Mouse (Mus musculus): ENCODE measurements around the gene Srpk2.
"Not testable (repeated sequence)": the region's sequence is repeated elsewhere in the genome, so short reads cannot be mapped to it uniquely, and the experiment has no call there.

Gene Srpk2

GRCm38 (mm10) chr5:23604036-23604705 lies 80.2 kb downstream of the Srpk2 start:
- no peak for DNase-seq (ENCODE audit: low spot score)

DNA sequence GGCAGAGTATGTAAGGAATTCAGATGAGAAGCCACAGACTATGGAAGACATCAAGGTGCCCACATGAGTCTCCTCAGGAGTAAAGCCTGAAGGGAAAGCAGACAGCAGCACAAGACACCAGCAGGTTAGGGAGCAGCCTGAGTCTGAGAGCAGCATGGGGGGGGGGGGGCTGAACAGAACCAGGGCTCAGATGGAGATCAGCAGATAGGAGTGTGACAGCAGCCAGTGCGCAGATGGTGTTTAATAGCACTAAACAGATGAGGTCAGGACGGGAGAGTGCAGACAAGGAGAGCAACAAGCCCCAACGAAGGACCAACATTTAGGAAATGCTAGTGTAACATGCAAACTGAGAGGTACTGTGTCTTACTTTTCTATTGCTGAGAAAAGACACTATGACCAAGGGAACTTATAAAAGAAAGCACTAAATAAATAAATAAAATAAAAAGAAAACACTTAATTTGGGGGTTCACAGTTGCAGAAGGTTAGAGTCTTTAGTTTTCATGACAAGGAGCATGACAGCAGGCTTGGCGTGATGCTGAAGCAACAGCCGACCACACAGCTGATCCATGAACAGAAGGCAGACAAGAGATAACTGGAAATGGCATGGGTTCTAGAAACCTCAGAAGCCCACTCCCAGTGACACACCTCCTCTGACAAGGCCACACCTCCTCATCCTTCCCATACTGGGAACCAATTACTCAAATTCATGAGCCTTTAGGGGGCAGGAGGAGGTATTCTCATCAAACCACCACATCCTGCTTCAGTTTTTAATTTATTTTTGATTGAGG lies 84.5 kb downstream of the Srpk2 start:
- no peak for DNase-seq (ENCODE audit: low spot score)

DNA sequence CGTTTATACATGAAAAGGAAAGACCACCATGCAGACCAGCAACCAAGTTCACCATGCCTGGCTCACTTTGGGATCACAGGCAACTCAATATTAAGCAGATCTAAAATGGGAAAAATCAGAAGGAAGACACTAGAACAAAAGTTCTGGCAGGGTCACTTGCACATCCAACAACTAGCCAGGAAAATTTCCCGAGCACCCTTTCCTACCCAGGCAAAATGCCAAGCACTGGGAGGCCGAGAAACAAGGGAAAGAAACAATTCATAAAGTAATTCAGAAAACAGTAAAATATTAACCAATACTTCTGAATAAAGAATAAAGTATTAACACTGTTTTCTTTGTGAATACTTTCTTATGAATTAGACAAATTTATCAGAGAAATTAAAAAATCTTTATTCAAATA lies 85.2 kb downstream of the Srpk2 start:
- DNase-seq (ENCODE audit: low spot score) = no peak

DNA sequence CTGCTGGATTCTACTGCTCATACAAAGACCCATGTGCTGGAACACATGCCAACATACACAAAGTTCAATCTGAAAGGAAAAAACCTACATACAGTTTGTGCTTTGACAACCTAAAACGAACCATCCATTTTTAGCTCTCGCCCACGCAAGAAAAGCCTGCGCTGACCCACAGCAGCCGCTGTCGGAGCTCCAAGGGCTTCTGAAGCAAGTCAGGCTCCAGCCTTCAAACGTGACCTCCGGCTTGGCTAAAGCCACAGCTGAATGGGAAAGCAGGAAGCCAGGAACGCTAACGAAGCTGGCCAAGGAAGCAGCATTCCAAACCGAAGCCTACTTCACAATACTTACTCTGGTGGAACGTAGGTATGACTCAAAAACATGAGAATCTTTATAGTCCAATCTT lies 85.9 kb downstream of the Srpk2 start:
- DNase-seq (ENCODE audit: low spot score) = no peak

DNA sequence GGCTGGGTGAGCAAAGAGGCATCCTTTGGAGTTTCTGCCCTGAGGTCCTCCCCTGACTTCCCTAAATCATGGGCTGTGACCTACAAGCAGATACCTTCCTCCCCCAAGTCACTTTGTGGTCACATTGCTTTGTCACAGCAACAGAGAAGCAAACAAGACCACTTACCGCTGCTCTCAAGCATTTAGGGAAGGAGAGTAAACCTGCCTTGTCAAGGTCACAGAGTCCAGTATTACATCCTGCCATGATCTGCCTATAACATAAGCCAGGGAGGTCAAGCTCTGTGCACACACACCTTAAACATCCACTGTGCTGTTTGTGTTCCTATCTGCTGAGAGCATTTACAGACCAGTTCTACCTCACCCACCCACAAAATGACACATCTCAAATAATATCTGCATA lies 86.4 kb downstream of the Srpk2 start:
- no peak for DNase-seq (ENCODE audit: low spot score)

DNA sequence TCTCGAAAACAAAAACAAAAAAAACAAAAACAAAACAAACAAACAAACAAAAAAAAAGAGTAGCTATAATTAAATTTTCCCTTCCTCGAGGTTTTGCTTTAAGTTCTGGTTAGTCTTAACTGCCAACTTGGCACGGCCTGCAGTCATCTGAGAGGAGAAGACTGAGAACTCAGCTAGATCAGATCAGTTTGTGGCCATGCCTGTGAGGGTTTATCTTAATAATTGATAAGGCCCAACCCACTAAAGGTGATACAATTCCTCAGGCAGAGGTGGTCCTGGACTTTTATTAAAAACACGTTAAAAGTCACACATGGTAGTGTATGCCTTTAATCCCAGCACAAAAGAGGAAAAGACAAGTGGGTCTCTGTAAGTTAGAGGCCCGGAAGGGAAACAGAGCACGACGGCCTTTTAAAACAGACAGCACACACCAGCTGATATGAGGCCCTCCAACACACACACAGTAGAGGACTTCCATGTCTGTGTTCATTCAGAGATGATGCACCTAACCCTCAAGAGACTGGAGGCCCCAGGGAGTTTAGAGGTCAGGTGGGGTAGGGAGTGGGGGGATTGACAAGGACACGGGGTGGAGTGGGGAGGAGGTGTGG lies 87.1 kb downstream of the Srpk2 start:
- no peak for DNase-seq (ENCODE audit: low spot score)

DNA sequence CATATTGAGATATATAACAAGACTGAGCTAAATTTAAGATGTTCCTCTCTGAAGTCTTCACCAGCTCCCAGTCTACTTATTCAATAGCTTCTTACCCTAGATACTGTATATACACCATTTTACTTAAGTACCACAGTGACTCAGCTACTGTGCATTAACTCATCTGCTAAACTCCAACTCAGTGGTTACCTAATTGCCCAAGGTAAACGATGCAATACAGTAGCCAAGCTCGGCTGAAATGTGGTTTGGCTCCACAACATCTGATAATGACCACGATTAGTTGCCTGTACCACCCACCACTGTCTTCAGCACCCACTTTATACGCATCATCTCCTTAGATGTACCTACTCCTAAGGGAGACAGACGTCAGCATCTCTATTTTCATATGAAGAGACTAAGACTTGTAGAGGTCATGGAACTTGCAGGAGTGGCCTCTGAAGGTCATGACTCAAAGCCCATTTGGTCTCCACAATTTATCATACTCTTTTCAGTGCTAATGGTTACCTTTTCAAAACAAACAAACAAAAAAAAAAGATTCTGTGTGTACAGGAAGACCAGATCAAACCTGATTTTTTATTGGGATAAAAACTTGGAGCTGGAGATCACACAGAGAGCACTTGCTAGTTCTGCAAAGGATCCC lies 88.0 kb downstream of the Srpk2 start:
- no peak for DNase-seq (ENCODE audit: low spot score)

DNA sequence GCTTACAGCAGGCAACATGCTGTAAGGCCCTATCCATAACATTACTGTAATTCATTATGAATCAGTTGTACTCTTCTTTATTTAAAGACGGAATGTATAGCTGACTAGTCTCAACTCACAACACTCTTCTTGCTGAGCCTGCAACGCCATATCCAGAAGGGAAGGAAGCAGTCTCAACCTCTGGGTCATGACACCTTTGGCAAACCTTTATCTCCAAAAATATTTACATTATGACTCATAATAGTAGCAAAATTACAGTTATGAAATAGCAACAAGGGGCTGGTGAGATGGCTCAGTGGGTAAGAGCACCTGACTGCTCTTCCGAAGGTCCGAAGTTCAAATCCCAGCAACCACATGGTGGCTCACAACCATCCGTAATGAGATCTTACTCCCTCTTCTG lies 94.1 kb downstream of the Srpk2 start:
- not testable (repeated sequence) for DNase-seq (ENCODE audit: low spot score)

- DNase-seq (ENCODE audit: low spot score) = no peak
These were observed 96.8 kb downstream of the Srpk2 start for GRCm38 (mm10) chr5:23587614-23588013.

DNA sequence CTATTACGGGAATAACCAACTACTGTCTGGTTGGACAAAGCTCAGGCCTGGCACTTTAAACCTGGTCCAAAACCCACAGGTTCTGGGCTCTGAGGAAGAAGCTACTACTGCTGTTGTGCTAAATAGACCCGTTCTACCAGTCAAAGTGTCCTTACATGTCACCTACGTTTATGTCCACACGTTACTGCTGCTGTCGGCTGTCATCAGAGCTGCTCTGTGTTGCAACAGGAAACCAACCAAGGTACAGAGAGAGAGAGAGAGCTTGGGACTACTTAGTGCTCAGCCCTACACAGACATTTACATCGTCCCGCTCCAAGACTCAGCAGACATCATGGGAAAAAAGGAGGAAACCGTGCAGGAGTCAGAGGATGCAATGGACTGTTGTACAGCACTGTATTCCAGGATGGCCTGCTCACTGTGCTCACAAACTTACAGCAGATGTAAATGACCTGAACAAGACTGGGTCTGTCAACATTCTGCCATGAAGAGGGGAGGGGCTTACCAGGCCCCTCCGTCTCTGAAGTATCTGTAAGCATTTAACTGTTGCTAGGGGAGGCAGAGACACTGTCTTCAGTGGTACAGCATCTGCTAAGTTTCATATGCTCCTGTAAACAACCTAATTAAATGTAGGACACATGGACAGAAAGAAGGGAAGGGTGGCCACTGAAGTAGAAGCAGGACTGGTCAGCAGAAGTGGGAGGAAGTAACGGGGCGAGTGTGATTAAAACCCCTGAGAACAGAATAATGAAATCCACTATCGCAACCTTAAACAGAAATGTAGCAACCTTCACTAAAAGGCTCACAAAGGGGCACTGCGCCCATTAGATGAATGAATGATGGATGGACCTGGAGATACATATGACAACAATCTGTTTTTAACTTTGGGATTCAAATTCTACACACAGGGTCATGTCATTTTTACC lies 97.6 kb downstream of the Srpk2 start:
- DNase-seq (ENCODE audit: low spot score) = no peak

DNA sequence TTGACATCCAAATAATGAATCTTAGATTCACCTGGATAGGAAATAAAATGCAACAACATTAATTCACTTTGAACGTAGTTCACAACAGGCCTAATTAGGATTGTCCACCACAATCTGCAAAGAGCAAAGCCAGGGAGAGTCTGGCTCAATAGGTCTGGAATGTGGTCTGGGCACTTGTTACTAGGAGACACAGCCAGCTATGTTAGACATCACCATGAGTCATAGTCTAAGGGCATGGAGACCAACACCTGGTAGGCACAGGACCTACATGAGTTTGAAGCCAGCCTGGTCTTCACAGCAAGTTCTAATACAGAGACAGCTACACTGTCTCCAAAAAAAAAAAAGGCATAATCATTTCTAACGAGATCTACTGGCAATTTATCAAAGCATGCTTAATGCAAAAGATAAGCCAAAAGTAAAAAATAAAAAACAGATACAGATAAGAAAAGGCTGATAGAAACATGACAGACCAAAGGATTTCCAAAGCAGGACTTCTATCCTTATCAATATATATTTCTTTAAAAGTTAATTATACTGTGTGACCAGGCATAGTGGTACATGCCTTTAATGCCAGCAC lies 102.8 kb downstream of the Srpk2 start:
- DNase-seq (ENCODE audit: low spot score) = no peak

DNA sequence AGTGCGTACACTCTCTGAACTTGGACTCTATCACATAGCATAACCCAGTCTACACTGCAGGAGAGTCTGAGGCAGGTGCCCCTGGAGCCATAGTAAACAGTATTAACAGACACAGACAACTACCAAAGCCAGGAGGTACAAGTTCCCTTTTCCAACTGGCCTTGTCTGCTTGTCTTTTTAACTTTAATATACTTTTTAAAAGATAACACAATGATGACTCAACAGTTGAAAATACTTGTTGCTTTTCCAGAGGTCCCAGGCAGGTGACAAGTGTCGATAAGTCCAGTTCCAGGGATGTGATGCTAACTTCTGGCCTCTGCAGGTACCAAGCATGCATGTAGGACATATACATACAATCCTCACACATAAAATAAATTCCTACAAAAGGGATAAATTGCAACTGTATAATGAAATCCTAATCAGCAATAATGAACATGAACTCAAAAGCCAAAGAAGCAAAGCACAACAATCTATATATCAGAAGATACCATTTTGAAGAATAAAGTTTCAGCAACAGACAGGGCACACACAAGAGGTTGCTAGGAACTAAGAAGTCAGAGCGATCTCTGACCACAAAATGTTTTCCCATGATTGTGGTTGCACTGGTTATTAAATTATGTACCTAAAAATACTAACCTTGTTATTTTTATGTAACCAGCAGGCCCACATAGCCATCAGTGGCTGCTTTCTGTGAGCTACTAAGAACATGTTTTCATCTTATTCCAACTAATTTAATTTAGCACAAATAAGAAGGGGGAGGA lies 105.1 kb downstream of the Srpk2 start:
- no peak for DNase-seq (ENCODE audit: low spot score)

- no peak for DNase-seq (ENCODE audit: low spot score)
These were observed 106.0 kb downstream of the Srpk2 start for GRCm38 (mm10) chr5:23578322-23578957.

DNA sequence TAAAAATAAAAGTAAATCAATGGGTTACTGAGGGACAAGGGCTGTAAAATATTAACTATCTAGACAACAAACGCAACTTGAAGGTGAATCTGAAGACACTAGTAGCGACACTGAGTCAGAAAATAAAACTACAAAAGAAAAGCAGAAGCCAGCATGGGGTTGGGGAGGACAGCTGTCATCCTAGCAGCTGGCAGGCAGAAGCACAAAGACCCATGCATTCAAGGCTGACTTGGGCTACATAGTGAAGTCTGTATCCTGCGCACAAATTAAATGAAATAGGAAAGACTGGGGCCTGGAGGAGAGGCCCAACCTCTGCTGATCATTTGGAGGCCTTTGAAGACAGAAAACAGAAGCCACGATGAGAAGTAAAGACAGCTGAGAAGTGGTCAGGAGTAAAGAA lies 106.6 kb downstream of the Srpk2 start:
- DNase-seq (ENCODE audit: low spot score) = no peak

DNA sequence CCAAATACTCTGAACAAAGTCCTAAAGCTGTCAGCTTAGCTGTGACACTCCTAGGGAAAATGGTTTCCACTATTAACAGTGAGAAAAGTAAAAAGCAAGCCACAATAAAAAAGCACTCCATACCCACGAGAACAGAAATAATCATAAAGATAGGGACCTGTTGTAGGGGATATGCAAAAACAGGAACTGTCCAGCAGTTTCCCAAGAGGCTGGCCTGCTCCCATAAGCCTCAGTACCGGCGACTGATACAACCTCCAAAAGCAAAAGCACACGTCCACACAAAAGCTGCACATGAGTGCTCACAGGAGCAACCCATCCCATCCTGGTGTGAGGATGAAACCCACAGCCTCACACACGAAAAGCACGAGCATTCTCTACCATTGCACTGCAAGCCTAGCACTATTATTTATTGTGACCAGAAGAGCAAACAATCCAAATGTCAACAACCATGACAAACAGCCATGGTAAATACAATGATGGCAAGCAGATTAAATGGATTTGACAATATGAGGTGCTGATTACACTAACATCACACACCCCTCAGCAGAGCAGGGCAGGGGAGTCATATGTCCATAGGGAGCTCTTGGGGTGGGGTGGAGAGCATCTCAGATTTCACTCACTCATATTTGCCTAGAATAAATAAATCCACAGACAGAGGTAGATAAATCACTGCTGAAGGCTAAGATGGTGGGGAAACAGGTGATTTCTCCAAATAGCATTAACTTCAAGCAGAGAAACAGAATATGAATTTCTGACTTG lies 107.9 kb downstream of the Srpk2 start:
- no peak for DNase-seq (ENCODE audit: low spot score)

DNA sequence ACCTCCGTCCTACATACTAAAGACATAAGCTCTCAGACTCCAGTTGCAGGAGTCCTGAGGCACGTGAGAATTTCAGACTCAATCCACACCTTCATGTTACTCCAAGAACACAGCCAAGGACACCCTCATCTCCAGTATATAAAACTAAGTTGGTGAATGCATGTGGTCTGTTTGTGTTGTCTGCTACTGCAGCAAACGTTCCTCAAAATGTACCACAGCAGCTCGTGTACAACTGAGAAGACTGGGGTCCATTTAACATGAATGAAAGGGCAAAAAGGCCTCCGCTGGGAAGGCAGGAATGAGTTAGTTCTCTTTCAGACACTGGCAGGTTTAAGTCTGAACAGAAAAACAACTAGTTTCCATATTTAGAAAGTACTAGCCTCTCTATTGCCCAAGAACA lies 110.5 kb downstream of the Srpk2 start:
- DNase-seq (ENCODE audit: low spot score) = no peak

DNA sequence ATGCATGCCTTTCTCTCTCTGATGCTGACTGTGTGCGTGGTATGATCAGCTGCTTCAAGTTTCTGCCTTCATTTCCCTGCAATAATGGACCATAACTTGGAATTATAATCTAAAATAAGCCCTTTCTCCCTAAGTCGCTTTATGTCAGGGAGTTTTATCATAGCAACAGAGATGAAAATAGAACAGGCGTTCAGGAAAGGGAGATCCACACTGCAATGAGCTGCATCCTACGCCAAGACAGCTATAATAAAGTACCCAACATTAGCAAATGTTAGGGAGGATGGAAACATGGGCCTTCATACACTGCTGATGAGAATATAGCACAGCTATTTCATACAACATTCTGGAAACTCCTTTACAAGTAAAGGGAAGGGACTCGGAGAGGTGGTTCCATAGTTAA lies 116.2 kb downstream of the Srpk2 start:
- DNase-seq (ENCODE audit: low spot score) = no peak

DNA sequence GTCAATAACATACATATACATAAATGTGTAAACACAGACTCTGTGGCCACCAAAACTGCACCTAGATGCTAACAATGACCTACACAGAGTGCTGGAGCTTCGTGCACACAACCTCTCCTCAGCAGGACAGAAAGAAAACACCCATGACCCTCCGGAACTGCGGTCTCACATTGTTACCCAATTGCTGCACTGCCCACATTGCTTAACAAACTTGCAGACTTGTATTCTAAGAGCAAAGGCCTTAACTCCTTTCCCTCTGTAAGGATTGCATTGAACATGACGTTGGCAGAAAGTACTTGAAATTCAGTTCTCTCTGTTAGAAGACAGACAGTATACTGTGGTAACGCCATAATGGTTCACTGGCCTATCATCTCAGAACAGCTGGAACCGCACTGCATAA lies 118.0 kb downstream of the Srpk2 start:
- no peak for DNase-seq (ENCODE audit: low spot score)

DNA sequence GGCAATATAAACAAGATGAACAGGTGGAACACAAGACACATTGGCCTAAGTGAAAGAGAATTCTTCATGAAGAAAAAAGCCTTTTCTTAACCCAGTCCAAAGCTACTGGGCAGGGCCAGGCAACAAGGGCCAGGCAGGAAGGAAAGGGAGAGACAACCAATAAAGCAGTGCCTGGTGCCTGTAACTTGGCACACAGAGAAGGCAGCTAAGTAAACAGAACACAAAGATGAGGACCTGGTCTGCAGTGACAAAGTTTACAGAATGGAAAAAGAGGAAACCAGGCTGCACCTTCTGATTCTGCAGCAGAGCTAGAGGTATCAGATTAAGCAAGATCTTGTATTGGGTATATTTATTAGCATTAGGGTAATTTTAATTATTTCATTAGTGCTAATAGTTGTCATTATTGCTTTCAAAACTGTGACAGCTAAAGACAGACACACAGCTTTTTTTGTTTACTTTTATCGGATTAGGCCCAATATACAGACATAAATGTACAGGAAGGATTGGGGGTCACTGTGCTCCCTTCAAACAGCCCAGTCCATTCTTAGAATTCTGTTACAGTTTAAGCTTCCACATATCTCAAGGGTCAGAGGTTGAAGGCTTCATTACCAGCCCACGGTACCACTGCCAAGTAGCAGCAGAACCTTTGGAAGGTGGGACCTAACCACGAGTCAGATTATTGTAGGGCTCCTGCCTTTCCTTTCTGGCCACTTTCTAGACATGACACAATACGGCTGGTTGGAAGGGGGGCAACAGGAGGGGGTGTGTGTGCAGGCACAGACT lies 121.9 kb downstream of the Srpk2 start:
- no peak for DNase-seq (ENCODE audit: low spot score)

Measured in urinary bladder, postnatal 10 days (tissue).